Mouse (Mus musculus) heart, postnatal 0 days (tissue): ENCODE results near the gene Lyrm7. TPM values are rescaled to one million over a fixed set of nuclear protein-coding genes. Genes with fewer than 3 reads are reported as not detected.
A peak's percentile ranks its signal among the peaks of the same experiment; 100 is the strongest.

Experiments
- ATAC-seq: fragments of 200-750 bp; cut with Nextera tagmentation; 2 replicates; pipeline ENCODE4 v1.8.0; 2017; ENCODE audit warnings: low read depth, moderate number of reproducible peaks, moderate library complexity; ENCODE audit not compliant: insufficient read depth
- DNase-seq: peaks from one replicate; pipeline ENCODE4 v3.0.0-alpha.2; 2016; ENCODE audit warnings: low spot score
- H3K27ac ChIP-seq: fragments of 300-500 bp; sonication (generic); 2 replicates; pipeline ENCODE4 v1.5.1; 2014; ENCODE audit warnings: low read depth, mild to moderate bottlenecking
- H3K27me3 ChIP-seq: fragments of 300-500 bp; sonication (generic); 2 replicates; pipeline ENCODE4 v1.6.1; 2014; ENCODE audit warnings: low read length, mixed read lengths; ENCODE audit not compliant: control insufficient read depth, insufficient read depth
- H3K36me3 ChIP-seq: fragments of 300-500 bp; sonication (generic); replicated peaks from 2 replicates; pipeline ENCODE4 v1.6.1; 2014; ENCODE audit warnings: low read length, mixed read lengths; ENCODE audit not compliant: control insufficient read depth, insufficient read depth
- H3K4me1 ChIP-seq: fragments of 300-500 bp; sonication (generic); 2 replicates; pipeline ENCODE4 v1.6.1; 2014; ENCODE audit warnings: antibody characterized with exemption; ENCODE audit not compliant: control insufficient read depth, insufficient read depth
- H3K4me2 ChIP-seq: fragments of 300-500 bp; sonication (generic); 2 replicates; pipeline ENCODE4 v1.6.1; 2014; ENCODE audit warnings: low read depth, mild to moderate bottlenecking, low read length, moderate library complexity
- H3K4me3 ChIP-seq: fragments of 300-500 bp; sonication (generic); 2 replicates; pipeline ENCODE4 v1.5.1; 2014; ENCODE audit warnings: low read depth, low read length
- H3K9ac ChIP-seq: fragments of 300-500 bp; sonication (generic); replicated peaks from 2 replicates; pipeline ENCODE4 v1.6.1; 2014; ENCODE audit warnings: low read depth, low read length, mixed read lengths
- H3K9me3 ChIP-seq: fragments of 300-500 bp; sonication (generic); replicated peaks from 2 replicates; pipeline ENCODE4 v1.6.1; 2016; ENCODE audit warnings: low read length; ENCODE audit not compliant: control insufficient read depth
- CTCF ChIP-seq: IDR thresholded peaks from 2 replicates; pipeline ENCODE4 v1.5.1; 2016; ENCODE audit warnings: antibody characterized with exemption, control low read depth, low read depth
- EP300 ChIP-seq: IDR thresholded peaks from 2 replicates; pipeline ENCODE4 v1.6.1; 2016; ENCODE audit warnings: antibody characterized with exemption, low read depth
- WGBS: fragments of 180-500 bp; shearing (Covaris S2); extraction: QIAGEN DNeasy Blood & Tissue Kit; methylation state at CpG from one replicate; pipeline ENCODE4 v1.1.7; 2014; 5-methylcytosine and 5-hydroxymethylcytosine counted together
- polyA plus RNA-seq: library from polyadenylated mRNA; unstranded; fragments of >200 nt; fragmentation: Nextera tagmentation; extraction: Ambion mirVana; gene quantifications from 2 replicates; pipeline ENCODE4 v1.2.1, GENCODE M21; 2015
- total RNA-seq: library from RNA; depleted of rRNA; stranded (reverse); fragments of >200 nt; gene quantifications from 2 replicates; pipeline ENCODE4 v1.2.3, GENCODE M21; 2014; ENCODE audit warnings: low replicate concordance; rRNA removed

Lyrm7 gene
- total and polyA plus RNA-seq, 2 experiments from 2014 or later, result 4.5 to 20.2 TPM

DNA sequence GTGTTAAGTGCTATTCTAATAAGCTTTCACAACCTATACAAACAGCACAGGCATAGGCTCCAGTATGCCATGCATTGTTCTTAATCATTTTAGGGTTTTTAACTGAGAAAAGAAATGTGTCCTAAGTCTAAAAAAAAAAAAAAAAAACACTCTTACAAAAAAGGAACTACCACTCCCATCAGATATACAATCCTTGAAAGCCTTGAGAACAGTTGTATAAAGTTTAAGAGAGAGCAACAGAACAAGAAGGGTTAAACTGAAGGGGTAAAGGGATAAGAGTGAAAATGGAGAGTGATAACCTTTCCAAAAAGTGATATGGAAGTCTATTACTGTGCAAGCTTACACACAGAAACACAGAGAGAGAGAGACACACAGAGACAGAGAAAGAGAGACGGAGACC, 80.8 kb downstream of the Lyrm7 start:
- DNase-seq, result no peak
- Histone ChIP-seq H3K9ac (no peak overlapping the region), H3K27me3 (no peaks in the 10 kb centered on the region), H3K27ac (no peak overlapping the region), H3K4me2 (no peak overlapping the region), H3K9me3 (no peaks in the 10 kb centered on the region), H3K36me3 (no peaks in the 10 kb centered on the region), H3K4me1 (peaks cover 40% of the 10 kb centered on the region), H3K4me3 (no peak overlapping the region)
- TF ChIP-seq EP300 (no peak), CTCF (no peak)
- ATAC-seq, result no peak
- 77% methylated on average over 1 of the region's 1 CpGs for WGBS

DNA sequence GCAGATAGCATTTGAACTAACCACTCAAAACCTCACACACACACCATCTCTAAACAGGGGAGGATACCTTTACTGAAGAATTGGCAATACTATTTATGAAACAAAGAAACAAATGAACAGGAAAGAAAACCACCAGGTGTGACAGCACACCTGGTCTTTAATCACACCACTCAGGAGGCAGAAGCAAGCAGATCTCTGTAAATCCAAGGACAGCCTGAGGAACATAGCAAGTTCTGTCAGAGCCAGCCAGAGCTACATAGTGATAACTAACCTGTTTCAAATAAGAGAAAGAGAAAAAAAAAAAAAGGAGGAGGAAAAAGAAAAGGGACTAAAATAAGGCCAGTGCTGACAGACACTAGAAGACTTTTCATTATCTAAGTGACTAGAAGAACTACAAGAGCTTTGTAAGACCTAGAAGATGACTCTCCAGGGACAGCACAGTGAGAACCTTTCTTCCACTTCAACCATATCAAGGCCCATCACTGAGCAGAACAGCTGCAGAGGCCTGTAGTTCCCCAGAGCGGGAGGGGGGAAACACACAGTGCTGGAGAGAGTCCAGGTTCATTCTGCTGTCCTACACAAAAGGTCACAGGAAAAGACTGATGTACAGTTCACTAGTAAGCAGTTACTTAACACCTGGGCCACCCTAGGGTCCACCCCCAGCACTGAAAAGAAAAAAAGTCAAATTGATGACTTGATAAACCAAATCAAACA, 82.4 kb downstream of the Lyrm7 start:
- H3K27me3 ChIP-seq, result no peaks in the 10 kb centered on the region
- TF ChIP-seq EP300 (no peak), CTCF (no peak)
- no peak overlapping the region for H3K4me2 ChIP-seq
- WGBS, result 0% methylated on average over 1 of the region's 1 CpGs
- peak overlapping the region; percentile 80 for H3K27ac ChIP-seq
- H3K4me3 ChIP-seq, result no peak overlapping the region
- DNase-seq (peak; percentile 75), ATAC-seq (peak; percentile 72)
- no peak overlapping the region for H3K9ac ChIP-seq
- H3K36me3 ChIP-seq, result no peaks in the 10 kb centered on the region
- peaks cover 48% of the 10 kb centered on the region for H3K4me1 ChIP-seq
- H3K9me3 ChIP-seq, result no peaks in the 10 kb centered on the region

DNA sequence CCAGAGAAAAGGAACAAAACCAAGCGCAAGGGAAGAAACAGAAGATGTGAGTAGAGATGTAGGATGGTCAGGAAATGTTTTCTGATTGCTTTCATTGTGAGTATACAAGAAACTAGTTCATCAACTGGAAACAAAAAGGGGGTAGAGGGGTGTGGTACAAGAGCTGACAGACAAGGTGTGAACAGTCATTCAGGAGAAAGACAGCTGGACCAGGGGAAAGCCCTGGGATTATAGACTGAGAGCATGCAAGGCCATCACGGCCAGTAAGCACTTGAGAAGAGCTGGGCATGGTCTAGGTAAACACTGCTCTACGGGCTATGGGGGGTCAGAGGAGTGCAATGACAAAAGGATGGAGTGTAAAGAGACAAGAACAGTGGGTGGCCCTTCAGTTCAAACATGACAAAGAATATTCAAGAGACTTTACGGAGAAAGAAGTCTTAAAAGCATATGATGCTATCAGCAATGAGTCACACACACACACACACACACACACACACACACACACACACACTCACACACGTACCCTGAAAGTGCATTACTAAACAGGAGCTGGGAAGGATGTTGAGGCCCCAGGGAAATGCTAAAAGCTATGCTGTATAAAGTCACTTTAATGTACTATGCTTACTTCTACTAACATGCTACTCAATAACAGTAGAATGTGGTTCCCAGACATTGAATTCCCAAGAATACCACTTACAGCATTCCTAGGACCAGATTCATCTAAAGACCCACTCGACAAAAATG, 83.2 kb downstream of the Lyrm7 start:
- no peaks in the 10 kb centered on the region for H3K36me3 ChIP-seq
- no peaks in the 10 kb centered on the region for H3K9me3 ChIP-seq
- peaks cover 52% of the 10 kb centered on the region for H3K4me1 ChIP-seq
- 70% methylated on average over 6 of the region's 6 CpGs for WGBS
- no peak for ATAC-seq
- no peak for DNase-seq
- H3K4me2 ChIP-seq, result no peak overlapping the region
- peak overlapping the region; percentile 80 for H3K27ac ChIP-seq
- no peak overlapping the region for H3K9ac ChIP-seq
- H3K4me3 ChIP-seq, result no peak overlapping the region
- TF ChIP-seq CTCF (no peak), EP300 (no peak)
- no peaks in the 10 kb centered on the region for H3K27me3 ChIP-seq

Other genes starting within 250 kb of the Lyrm7 start
- 53.6 and 88.5 TPM in 2 replicates for gene Cdc42se2, start 73.2 kb downstream of the Lyrm7 start, total RNA-seq
- gene Cdc42se2, start 73.2 kb downstream of the Lyrm7 start, polyA plus RNA-seq, result 44.4 and 50.2 TPM in 2 replicates
- 704 and 779 TPM in 2 replicates for gene Hint1, start 5.5 kb upstream of the Lyrm7 start, total RNA-seq
- 923 and 965 TPM in 2 replicates for gene Hint1, start 5.5 kb upstream of the Lyrm7 start, polyA plus RNA-seq
- gene Gpx3, start 41.5 kb upstream of the Lyrm7 start, total RNA-seq, result 114 and 243 TPM in 2 replicates
- gene Gpx3, start 41.5 kb upstream of the Lyrm7 start, polyA plus RNA-seq, result 788 and 904 TPM in 2 replicates
- 16.6 and 19.9 TPM in 2 replicates for gene Tnip1, start 102.0 kb upstream of the Lyrm7 start, total RNA-seq
- 19.7 and 22.7 TPM in 2 replicates for gene Tnip1, start 102.0 kb upstream of the Lyrm7 start, polyA plus RNA-seq
- 306 and 424 TPM in 2 replicates for gene Anxa6, start 172.5 kb upstream of the Lyrm7 start, total RNA-seq
- 250 and 254 TPM in 2 replicates for gene Anxa6, start 172.5 kb upstream of the Lyrm7 start, polyA plus RNA-seq
- gene Ccdc69, start 217.2 kb upstream of the Lyrm7 start, total RNA-seq, result 17.6 and 22.2 TPM in 2 replicates
- 22.0 and 22.3 TPM in 2 replicates for gene Ccdc69, start 217.2 kb upstream of the Lyrm7 start, polyA plus RNA-seq
- 17.2 and 23.9 TPM in 2 replicates for gene Gm2a, start 237.2 kb upstream of the Lyrm7 start, total RNA-seq
- 26.9 and 27.2 TPM in 2 replicates for gene Gm2a, start 237.2 kb upstream of the Lyrm7 start, polyA plus RNA-seq